Mouse (Mus musculus) lung, postnatal 36 days (tissue): ENCODE measurements around the gene 9130213A22Rik.
"Not testable (repeated sequence)": the region's sequence is repeated elsewhere in the genome, so short reads cannot be mapped to it uniquely, and the experiment has no call there.

Experiments used
- DNase-seq: peaks from one replicate; pipeline ENCODE4 v3.0.0; 2022; ENCODE audit warnings: mixed read lengths

Gene 9130213A22Rik

DNA sequence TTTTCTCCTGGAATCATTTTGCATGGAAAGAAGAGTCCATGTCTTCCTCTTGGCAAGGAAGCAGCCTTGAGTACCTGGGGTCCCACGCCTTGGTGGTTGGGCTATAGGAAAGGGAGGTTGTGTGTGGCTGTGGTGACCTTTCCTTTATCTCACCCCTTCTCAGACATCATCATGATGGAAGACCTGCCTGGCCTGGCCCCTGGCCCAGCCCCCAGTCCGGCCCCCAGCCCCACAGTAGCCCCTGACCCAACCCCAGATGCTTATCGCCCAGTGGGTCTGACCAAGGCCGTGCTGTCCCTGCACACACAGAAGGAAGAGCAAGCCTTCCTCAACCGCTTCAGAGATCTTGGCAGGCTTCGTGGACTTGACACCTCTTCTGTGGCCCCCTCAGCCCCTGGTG lies 17.2 kb downstream of the 9130213A22Rik start:
- no peak for DNase-seq

DNA sequence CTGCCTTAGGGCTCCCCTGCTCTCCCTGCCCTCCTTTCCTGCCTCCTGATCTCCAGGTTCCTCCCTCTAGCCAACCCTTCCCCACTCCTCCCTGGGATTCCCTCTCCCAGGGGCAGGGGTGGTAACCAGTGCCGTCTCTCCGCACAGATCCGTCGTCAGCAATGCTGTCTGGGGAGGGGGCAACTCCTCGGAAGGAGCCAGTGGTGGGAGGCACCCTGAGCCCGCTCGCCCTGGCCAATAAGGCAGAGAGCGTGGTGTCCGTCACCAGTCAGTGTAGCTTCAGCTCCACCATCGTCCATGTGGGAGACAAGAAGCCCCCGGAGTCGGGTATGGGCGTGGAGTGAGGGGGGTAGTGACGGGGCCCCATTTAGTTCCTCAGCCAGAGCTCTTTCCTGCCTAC lies 17.9 kb downstream of the 9130213A22Rik start:
- DNase-seq, result no peak

DNA sequence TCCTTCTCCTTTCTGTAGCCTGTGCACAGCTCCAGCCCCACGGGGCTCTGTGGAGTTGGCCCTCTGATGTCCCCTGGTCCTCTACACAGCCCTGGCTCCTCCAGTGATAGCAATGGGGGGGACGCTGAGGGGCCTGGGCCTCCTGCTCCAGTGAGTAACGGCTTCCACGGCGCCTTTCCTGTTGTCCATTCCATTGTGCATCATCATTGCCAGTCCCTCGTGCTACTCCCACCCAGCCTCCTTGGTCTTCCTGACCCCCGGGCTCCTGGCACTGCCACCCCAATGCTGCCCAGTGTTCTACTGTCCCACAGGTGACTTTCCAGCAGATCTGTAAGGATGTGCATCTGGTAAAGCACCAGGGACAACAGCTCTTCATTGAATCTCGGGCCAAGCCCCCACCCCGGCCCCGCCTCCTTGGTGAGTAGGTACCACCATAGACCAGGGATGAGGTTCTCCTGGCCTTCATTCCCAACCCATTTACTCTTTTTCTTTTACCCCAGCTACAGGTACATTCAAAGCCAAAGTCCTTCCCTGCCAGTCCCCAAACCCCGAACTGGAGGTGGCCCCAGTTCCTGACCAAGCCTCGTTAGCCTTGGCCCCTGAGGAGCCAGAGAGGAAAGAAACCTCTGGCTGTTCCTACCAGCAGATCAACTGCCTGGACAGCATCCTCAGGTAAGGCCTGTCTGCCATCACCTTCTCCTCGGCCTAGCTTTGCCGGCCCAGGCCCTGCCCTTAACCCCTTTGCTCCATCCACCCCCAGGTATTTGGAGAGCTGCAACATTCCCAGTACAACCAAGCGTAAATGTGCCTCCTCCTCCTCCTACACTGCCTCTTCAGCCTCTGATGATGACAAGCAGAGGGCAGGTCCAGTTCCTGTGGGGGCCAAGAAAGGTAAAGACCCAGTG lies 18.6 kb downstream of the 9130213A22Rik start:
- no peak for DNase-seq

DNA sequence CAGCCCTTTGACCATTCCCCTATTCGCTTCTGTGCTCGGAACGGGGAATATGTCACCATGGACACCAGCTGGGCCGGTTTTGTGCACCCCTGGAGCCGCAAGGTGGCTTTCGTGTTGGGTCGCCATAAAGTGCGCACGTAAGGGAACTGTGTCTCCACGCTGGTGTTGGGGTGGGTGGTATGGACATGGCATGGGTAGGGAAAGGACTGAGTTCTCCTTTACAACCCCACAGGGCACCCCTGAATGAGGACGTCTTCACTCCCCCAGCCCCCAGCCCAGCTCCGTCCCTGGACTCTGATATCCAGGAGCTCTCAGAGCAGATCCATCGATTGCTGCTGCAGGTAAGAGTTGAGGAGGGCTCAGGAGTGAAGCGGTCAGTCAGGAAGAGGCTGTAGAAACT lies 19.3 kb downstream of the 9130213A22Rik start:
- DNase-seq, result no peak

DNA sequence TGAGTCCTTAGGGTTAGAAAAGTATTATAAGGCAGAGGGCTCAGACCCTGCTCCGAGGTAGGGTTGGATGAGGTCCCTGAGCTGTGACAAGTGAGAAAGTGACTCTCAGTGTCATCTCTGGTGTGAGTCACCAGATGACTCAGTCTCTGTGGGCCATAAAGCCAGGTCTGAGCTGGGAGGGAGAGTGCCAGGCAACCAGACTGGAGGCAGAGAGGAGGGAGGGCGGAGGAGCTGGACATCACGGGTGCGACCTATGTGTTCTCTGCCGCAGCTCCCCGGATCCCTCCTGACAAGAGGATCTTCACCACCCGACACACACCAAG lies 20.0 kb downstream of the 9130213A22Rik start:
- DNase-seq, result no peak

DNA sequence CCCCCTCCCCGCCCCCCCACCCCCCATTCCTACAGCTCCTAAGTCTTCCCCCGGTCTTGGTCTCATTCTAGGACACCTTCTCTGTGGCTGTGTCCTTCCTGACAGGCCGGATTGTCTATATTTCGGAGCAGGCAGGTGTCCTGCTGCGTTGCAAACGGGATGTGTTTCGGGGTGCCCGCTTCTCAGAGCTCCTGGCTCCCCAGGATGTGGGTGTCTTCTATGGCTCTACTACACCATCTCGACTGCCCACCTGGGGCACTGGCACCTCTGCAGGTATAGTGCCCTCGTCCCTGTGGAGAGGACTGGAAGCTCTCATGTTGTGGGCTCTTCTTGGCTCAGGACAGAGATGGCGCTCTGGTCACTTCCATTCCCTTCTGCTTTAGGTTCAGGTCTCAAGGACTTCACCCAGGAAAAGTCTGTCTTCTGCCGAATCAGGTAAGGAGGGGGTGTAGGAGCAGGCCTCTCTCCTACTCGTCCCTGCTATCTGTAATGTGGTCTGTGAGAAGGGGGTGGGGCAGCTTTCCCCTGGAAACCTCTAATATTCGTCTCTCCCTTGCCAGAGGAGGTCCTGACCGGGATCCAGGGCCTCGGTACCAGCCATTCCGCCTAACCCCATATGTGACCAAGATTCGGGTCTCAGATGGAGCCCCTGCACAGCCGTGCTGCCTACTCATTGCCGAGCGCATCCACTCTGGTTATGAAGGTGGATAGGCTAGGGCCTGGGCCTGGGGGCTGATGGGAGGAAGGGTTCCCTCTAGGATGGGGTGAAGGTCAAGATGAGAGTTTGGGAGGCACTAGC lies 20.6 kb downstream of the 9130213A22Rik start:
- DNase-seq, result no peak

DNA sequence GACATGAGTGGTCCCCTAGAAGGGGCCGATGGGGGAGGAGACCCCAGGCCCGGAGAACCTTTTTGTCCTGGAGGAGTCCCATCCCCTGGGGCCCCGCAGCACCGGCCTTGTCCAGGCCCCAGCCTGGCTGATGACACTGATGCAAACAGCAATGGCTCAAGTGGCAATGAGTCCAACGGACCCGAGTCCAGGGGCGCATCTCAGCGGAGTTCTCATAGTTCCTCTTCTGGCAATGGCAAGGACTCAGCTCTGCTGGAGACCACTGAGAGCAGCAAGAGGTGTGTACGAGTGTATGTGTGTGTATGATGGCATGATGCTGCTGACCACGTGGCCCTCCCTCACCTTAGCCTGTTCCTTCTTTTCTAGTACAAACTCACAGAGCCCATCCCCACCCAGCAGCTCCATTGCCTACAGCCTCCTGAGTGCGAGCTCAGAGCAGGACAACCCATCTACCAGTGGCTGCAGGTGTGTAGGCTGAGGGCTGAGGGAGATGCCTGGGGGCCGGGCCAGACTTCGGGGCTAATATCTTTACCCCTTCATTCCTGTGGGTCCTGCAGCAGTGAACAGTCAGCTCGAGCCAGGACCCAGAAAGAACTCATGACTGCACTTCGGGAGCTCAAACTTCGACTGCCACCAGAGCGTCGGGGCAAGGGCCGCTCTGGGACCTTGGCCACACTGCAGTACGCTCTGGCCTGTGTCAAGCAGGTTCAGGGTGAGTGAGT lies 21.6 kb downstream of the 9130213A22Rik start:
- DNase-seq, result no peak

DNA sequence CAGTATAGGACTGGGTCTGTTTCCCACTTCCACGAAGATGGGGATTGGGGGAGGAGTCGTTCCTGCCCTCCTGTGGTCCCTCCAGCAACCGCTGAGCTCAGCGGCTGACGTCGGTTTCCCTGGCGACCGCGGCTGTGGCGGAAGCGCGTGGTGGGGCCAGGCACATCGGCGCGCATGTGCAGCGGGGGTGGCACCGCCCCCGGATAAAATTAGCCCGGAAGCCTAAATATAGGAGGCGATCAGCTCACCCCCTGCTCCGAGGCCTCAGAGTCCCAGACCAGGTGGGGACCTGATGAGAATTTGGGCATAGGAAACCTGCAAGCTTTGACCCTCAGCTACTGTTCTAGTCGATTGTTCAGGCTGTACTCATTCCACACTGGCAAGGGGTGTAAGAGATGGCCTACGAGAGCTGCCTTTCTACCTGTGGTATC lies 22.5 kb downstream of the 9130213A22Rik start:
- DNase-seq, result peak; percentile 96

DNA sequence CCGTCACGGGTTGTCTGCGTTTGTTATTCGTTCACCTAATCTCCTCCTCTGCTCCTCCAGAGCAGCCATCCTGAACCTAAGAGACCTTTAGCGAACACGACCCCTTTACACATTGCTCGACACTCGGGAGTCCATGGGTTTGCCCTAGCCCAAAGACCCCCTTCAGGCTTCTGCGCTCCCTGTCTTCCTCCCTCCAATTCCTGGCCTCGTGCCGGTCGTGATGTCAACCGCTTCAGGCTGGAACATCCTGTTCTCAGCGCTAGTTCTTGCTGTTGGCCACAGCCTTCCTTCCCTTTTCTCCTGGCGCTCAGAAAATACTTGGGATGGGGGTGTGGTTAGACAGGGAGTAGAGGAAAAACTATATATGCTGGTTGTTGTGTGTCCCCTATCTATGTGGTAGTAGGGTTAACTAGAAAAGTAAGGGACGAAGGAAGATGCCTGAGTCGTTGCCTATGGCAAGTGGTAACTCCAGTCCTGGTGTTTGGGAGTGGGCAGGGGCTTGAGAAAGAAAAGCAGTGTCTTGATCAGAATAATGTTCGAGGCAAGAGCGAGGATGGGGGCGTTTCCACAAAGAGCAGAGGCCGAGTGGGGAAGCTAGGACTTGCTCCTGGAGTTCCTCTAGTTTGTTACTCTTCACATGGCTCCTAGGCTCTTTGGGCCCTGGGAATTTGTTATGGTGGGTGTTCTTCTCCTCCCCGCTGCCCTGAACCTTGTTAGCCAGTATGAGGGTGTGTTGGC lies 23.0 kb downstream of the 9130213A22Rik start:
- peak; percentile 94 for DNase-seq

DNA sequence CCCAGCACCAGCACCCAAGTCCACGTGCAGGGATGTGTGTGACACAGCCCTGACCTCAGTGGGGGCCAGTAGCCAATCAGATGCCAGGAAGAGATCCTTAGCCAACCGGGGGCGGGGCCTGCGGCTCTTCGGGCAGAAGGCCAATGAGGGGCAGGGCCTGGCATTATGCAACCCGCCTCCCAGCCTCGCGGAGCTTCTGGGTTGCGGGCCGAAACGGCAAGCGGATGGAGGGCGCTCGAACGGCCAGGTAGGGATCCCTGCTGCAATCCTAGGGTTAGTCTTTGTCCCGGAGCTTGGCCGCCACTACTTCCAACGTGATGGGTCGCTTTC lies 23.7 kb downstream of the 9130213A22Rik start:
- DNase-seq, result peak; percentile 99

DNA sequence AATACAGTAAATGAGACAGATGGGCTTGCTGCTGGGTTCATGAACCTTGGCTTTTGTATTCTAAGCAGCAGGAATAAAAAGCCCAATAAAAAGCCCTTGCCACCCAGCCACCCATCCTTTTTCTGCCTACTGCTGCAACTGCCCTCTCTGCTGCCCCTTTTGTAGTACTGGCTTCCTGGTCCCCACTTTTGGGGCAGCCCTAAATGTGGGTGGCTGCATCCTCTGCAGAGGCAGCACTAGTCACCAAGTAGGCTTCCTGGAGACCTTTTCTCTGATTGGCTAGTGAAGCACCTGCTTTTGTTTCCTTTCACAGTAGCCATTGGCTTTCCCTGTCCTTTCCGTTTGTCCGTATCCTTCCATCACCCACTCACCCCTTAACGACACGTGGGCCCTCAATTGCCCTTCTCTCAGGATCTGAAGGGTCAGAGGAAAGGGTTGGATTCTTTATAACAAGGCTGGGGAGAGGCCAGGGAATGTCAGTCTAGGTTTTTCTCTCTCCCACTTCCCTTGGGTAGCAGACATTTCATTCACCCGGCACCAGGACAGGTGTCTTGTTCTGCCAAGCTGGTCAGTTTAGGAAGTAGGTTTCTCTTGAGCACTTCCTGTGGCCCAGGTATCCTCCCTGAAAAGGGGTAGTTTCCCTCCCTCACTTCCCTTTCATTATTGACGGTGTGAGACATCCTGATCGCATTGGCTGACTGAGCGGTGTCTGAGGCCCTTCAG lies 24.2 kb downstream of the 9130213A22Rik start:
- no peak for DNase-seq

DNA sequence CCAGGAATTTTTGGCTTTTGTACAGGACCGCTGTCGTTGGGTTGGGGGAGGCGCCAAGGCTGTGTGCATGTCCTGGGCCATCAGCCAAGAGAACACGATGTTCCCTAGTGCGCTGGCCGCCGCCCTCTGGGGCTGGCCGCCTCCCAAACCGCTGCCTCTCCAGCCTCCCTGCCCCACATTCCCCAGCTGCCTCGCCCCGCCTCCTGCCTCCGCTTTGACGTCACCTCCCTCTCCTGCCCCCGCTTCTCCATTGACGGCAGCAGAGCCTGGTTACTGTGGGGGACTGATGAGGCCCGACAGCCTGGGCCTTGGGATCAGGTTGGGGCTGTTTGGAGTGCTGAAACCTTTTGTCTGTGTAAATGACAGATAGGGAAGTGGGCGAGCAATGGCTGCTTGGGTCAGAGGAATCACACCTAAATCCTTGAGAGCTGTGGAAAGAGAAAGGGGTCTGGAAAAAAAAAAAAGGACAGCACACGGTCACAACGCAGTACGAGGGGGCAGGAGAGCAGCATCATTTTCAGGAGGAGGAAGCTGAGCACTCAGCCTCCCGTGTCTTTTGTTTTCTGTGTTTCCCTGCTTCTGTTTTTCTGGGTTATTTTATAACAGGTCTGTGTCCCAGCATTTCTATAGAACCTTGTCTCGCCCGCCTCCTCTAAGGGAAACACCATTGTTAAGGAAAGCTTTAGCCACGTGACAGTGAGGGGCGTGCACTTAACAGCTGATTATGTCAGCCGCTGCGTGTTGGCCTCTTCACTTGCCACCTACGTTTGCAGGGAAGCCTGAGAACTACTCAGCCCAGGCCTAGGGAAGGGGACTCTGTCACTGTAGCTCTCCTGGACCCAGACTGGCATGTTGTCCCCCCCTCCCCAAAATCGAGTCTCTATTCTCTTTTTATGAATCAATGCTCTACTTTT lies 25.1 kb downstream of the 9130213A22Rik start:
- DNase-seq, result peak; percentile 100

DNA sequence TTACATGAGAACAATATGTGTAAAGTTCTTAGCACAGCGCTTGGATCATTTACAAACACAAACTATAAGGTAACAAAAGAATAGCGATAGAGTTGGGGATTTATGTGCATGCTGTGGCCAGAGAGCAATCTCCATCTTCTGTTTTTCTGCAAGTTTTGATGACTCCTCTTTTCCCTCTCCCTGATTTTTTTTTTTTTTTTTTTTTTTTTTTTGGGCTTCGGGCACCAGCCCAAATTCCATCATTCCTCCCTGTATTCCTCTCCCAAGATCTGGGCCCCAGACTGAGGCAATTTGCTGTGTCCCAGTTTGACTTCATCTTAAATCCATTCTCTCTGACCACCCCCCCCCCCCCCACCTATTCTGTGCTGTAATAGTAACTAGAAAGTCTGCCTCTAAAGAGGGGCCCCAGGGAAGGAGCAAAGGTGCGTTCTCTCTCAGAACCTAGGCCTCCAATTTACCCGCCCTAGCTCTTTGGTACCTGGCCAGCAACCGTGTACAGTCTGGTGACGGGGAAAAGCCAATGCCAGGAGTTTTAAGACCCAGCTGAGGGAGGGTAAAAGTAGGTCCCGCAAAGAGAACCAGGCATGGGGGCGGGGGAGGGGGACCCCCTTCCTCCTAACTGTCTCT lies 25.9 kb downstream of the 9130213A22Rik start:
- no peak for DNase-seq

DNA sequence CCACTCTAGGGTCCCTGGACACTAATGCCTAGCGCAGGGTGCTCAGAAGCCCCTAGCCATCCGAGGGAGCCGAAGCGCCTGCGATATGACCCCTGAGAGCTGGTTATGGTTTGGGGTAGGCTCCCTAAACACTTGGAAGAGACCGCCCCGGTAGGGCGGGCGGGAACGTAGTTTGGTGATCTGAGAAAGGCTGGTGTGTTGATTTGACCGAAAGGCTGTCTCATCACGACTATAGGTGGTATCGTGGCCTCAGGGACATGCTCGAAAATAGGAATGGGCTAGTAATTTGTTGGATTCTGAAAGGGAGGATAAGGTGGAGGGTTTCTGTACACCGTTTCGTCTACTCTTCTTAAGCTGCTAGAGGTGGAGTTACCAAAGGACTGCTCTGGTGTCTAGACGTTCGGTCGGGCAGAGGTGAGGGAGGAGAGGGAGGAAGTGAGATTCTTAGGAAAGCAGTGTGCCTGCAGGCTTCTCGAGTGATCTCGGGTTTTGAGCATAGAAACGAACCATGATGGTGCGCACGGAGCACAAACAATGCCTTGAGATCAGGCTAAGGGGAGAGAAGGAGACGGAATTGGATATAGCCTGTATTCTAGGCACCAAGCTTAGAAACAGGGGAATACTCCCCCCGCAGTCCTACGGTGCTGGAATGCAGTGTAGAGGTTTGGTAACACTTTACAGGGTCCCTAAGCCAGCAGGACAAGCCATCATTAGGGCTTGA lies 26.7 kb downstream of the 9130213A22Rik start:
- DNase-seq, result peak; percentile 80

DNA sequence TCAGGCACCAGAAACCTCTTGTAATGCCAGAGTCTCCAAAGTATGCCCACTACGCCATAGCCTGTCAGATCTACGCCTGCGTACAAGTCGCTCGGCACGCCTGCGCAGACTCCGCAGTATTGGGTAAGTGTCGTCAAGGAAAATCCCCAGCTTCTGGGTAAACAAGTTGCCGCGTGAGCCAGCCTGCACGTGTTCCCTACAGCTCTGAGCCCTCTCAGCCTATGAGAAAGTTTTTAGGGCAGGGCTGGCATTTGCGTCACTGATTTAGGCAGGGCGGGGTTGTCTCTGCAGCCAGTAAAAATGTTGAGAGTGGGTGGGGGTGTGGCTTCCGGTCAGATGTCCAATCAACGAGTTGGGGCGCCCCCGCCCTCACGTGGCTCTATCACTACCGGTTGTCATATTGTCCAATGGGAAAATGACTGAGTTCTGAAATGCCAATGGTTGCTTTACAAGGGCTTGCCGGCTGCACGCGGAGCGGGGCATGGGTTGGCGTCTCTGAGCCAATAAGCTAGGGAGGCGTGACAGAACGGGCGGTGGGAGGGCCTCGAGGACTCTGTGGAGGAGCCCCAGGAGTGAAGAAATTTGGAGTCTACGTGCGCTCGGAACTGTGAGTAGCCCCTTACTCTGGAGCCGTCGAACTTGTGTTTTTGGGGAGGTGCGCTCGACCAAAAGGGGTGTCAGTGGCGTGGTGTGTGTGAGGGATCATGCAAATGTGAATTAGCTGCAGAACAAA lies 27.5 kb downstream of the 9130213A22Rik start, which contains the start of gene Per1:
TSS of gene Per1 (plus strand) at position 521 of the 733 bp plus-strand sequence.
- DNase-seq, result peak; percentile 100

DNA sequence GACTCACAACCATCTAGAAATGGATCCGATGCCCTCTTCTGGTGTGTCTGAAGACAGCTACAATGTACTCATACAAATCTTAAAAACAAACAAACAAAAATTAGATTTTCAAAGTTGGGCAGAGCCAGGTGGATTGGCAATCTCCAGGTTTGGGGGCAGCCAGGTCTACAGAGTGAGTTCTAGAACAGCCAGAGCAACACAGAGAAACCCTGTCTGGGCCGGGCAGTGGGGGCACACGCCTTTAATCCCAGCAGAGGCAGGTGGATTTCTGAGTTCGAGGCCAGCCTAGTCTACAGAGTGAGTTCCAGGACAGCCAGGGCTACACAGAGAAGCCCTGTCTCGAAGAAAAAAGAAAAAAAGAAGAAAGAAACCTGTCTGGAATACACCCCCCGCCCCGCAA lies 28.5 kb downstream of the 9130213A22Rik start:
- DNase-seq, result not testable (repeated sequence)

DNA sequence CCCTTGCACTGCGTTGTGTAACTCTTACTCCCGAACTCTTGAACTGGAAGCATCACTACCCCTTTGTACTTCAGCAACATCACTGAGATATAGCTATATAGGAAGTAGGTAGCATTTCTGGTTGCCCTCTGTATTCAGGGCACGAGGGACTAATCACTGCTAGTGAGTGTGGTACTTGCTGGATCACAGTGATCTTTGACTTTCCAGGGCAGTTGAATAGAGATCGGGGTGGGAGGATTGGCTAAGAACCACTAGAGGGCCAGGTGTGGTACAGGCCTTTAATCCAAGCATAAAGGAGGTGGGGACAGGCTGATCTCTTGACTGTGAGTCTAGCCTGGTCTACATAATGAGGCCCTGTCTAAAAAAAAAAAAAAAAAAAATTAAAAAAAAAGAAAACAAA lies 29.5 kb downstream of the 9130213A22Rik start:
- DNase-seq, result no peak

DNA sequence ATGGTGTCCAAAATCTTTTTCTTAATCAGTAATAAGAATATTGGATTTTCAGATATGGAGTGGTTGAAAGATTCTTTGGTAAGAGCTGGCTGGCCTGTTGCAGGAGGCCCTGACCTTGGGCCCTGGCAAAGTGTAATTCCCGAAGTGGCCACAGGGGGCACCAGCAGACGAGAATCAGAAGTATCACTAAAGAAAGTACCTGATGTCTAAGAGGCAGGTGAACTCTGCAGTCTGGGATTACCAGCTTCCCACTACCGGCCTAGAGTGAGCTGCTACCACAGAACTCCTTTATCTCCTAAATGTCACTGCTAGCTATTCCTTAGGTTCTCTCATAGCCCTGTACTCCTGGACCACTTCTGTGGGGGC lies 30.0 kb downstream of the 9130213A22Rik start:
- peak; percentile 97 for DNase-seq
